Mouse (Mus musculus) E14TG2a.4 (cell line): ENCODE measurements around the gene Tor1aip2.

Source experiments
- CTCF ChIP-seq: conservative IDR thresholded peaks from 2 replicates; pipeline ENCODE4 v1.5.1; 2014; ENCODE audit warnings: low read length
- NANOG ChIP-seq: IDR thresholded peaks from 2 replicates; pipeline ENCODE4 v1.6.1; 2014; ENCODE audit warnings: borderline replicate concordance, low read length, mixed read lengths

GRCm38 (mm10) chr1:156070106-156070505 lies 34.9 kb downstream of the Tor1aip2 start:
- TF ChIP-seq NANOG, result no peak
- TF ChIP-seq CTCF, result no peak
